8 mouse cellular contexts compared by ENCODE assay signal in the genomic region with DNA sequence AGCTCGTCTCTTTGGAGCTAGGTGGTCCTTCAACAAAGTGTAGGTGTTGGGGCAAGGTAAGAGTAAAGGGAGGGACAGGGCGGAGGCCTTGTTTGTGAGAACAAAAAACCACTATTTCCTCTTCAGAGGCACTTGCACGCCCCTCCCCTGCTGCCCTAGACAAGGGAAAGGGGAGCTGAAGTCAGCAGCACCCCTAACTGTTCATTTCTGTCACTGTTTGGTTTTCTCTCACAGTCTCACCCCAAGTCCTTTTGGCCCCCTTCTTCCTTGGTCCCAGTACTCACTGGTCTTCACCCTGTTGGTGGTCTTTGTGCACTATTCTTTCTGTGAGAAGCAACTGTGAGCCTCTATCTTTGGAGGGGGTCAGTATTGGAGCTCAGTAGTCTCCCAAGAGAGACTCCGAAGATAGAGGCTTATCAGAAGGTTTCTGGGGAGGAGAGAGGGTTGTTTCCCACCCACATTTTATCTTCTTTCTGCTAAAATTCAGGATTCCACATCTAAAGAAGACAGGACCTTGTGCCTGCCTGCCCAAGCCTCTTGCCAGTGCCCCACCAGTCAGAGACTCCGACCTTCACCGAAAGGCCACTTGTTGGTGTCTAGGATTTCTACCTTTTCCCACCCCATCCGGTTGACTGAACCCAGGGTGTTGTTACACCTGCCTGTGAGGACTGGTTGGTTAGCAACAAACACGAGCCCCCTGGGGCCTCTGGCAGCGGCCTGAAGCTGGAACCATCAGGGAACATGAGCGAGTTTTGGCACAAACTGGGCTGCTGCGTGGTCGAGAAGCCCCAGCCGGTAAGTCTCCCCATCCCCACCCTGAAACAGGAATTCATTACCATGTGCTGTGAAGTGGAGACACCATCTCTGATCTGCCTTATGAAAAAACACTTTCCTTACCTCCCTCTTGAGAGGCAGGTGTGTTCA. TPM values are rescaled to one million over a fixed set of nuclear protein-coding genes. Genes with fewer than 3 reads are reported as not detected.
DNase-seq lines count a peak whose midpoint lies in the region; ATAC-seq and TF ChIP-seq lines count a peak whose summit lies in the region.

Gene Mllt11, minus strand, starts transcription at position 874 of the 924 bp plus-strand sequence.

- WGBS in embryonic facial prominence, embryonic 13.5 days: 72% methylated on average over 13 of the region's 13 CpGs
- WGBS in hindbrain, postnatal 0 days: 43% methylated on average over 13 of the region's 13 CpGs
- 87% methylated on average over 13 of the region's 13 CpGs for WGBS in limb, embryonic 10.5 days
- 81% methylated on average over 13 of the region's 13 CpGs for WGBS in midbrain, embryonic 11.5 days

- ATAC-seq in embryonic facial prominence, embryonic 13.5 days (ENCODE audit: insufficient number of reproducible peaks, insufficient read depth, low FRiP score, low TSS enrichment, low read depth): no peak
- ATAC-seq in hindbrain, postnatal 0 days: no peak
- ATAC-seq in midbrain, embryonic 11.5 days (ENCODE audit: low FRiP score): no peak

- peak within 1 kb of the TSS; percentile 97 for H3K27ac ChIP-seq in embryonic facial prominence, embryonic 13.5 days
- H3K27ac ChIP-seq in hindbrain, postnatal 0 days: peak within 1 kb of the TSS; percentile 93
- H3K27ac ChIP-seq in limb, embryonic 10.5 days: peak within 1 kb of the TSS; percentile 96
- H3K27ac ChIP-seq in midbrain, embryonic 11.5 days (ENCODE audit: low read depth, low read length): peak within 1 kb of the TSS; percentile 79; the same call in 1 of the 2 replicates

- peaks cover 37% of the 10 kb centered on the region for H3K4me1 ChIP-seq in embryonic facial prominence, embryonic 13.5 days
- H3K4me1 ChIP-seq in hindbrain, postnatal 0 days (ENCODE audit: insufficient read depth, low read length): peaks cover 20% of the 10 kb centered on the region
- H3K4me1 ChIP-seq in limb, embryonic 10.5 days: peaks cover 53% of the 10 kb centered on the region
- H3K4me1 ChIP-seq in midbrain, embryonic 11.5 days (ENCODE audit: control insufficient read depth, insufficient read depth, low read length): peaks cover 21% of the 10 kb centered on the region

- TF ChIP-seq CTCF in hindbrain, postnatal 0 days (IDR thresholded peaks at IDR 0.05; ENCODE audit: low read depth): no peak

- H3K9ac ChIP-seq in embryonic facial prominence, embryonic 13.5 days: peak within 1 kb of the TSS; percentile 95
- 0 out of 2 replicates have a peak within 1 kb of the TSS, but pooled peaks have one; percentile 21 for H3K9ac ChIP-seq in hindbrain, postnatal 0 days (replicated peaks; ENCODE audit: low read length)
- H3K9ac ChIP-seq in midbrain, embryonic 11.5 days (ENCODE audit: low read length): peak within 1 kb of the TSS; percentile 80; the same call in 1 of the 2 replicates

- H3K36me3 ChIP-seq in embryonic facial prominence, embryonic 13.5 days: peaks cover 52% of the 10 kb centered on the region
- H3K36me3 ChIP-seq in hindbrain, postnatal 0 days (ENCODE audit: insufficient read depth, low read length): peaks cover 48% of the 10 kb centered on the region
- peaks cover 60% of the 10 kb centered on the region for H3K36me3 ChIP-seq in limb, embryonic 10.5 days
- H3K36me3 ChIP-seq in midbrain, embryonic 11.5 days (ENCODE audit: control insufficient read depth, insufficient read depth, low read length): peaks cover 36% of the 10 kb centered on the region

- H3K27me3 ChIP-seq in embryonic facial prominence, embryonic 13.5 days: no peaks in the 10 kb centered on the region
- H3K27me3 ChIP-seq in hindbrain, postnatal 0 days (ENCODE audit: insufficient read depth, low read length): no peaks in the 10 kb centered on the region
- no peaks in the 10 kb centered on the region for H3K27me3 ChIP-seq in limb, embryonic 10.5 days (ENCODE audit: low read depth, poor library complexity, severe bottlenecking)
- H3K27me3 ChIP-seq in midbrain, embryonic 11.5 days (ENCODE audit: control insufficient read depth, insufficient read depth, low read length): no peaks in the 10 kb centered on the region

- peak within 1 kb of the TSS; percentile 88 for H3K4me2 ChIP-seq in embryonic facial prominence, embryonic 13.5 days
- H3K4me2 ChIP-seq in hindbrain, postnatal 0 days (ENCODE audit: low read depth, low read length): peak within 1 kb of the TSS; percentile 91
- peak within 1 kb of the TSS; percentile 96 for H3K4me2 ChIP-seq in midbrain, embryonic 11.5 days

- no peaks in the 10 kb centered on the region for H3K9me3 ChIP-seq in embryonic facial prominence, embryonic 13.5 days
- H3K9me3 ChIP-seq in hindbrain, postnatal 0 days (ENCODE audit: low read length): no peaks in the 10 kb centered on the region
- no peaks in the 10 kb centered on the region for H3K9me3 ChIP-seq in limb, embryonic 10.5 days (replicated peaks)
- no peaks in the 10 kb centered on the region for H3K9me3 ChIP-seq in midbrain, embryonic 11.5 days (ENCODE audit: control insufficient read depth, low read length)

- DNase-seq in layer of hippocampus, adult 18-20 months (ENCODE audit: low spot score in 2 of 2): no peak
- no peak for DNase-seq in layer of hippocampus, adult 9-10 months (ENCODE audit: low spot score)
- DNase-seq in hindbrain, postnatal 0 days (ENCODE audit: low spot score): no peak
- DNase-seq in limb, embryonic 10.5 days (ENCODE audit: low spot score): no peak
- DNase-seq in midbrain, embryonic 11.5 days (ENCODE audit: low spot score, missing footprints): no peak
- peak; percentile 55 to 60 for DNase-seq in thymus, postnatal 10 days (ENCODE audit: low spot score in 2 of 2)
- no peak for DNase-seq in adipocyte (ENCODE audit: low spot score)

- peak within 1 kb of the TSS; percentile 82 for H3K4me3 ChIP-seq in embryonic facial prominence, embryonic 13.5 days
- H3K4me3 ChIP-seq in hindbrain, postnatal 0 days (ENCODE audit: low read length): no peak within 1 kb of the TSS
- H3K4me3 ChIP-seq in limb, embryonic 10.5 days: peak within 1 kb of the TSS; percentile 96; the same call in 1 of the 2 replicates
- H3K4me3 ChIP-seq in midbrain, embryonic 11.5 days (ENCODE audit: low read depth, low read length): peak within 1 kb of the TSS; percentile 72; the same call in 1 of the 2 replicates

RNA-seq across cellular contexts. Expression of gene Mllt11, which starts in this region (rescaled TPM):
- 100 to 1,000 TPM; 263 to 266 TPM for total RNA-seq in layer of hippocampus, adult 18-20 months (2021)
- polyA plus RNA-seq in embryonic facial prominence, embryonic 13.5 days (2015; fragmentation: Nextera tagmentation; extraction: Ambion mirVana): 18.8 and 20.3 TPM in 2 replicates
- total RNA-seq in hindbrain, postnatal 0 days (2014; rRNA removed): 347 and 357 TPM in 2 replicates
- polyA plus RNA-seq in hindbrain, postnatal 0 days (2015; fragmentation: Nextera tagmentation; extraction: Ambion mirVana): 446 and 473 TPM in 2 replicates
- 12.0 and 12.3 TPM in 2 replicates for polyA plus RNA-seq in limb, embryonic 10.5 days (2016; fragmentation: Nextera tagmentation; extraction: Ambion mirVana)
- 124 and 144 TPM in 2 replicates for polyA plus RNA-seq in midbrain, embryonic 11.5 days (2014; fragmentation: Nextera tagmentation; extraction: Ambion mirVana)

Comparison
In these comparisons a context has a peak if more than half of its experiments do, and no peak if none do; other contexts are left out.
1. DNase-seq: peak in thymus, postnatal 10 days (2 of 2); none in layer of hippocampus, adult 18-20 months (0 of 2), layer of hippocampus, adult 9-10 months (single experiment), hindbrain, postnatal 0 days (single experiment), limb, embryonic 10.5 days (single experiment), midbrain, embryonic 11.5 days (single experiment) and adipocyte (single experiment).
2. H3K9ac ChIP-seq: peak in every context shown above with its lines; median percentile 95 in embryonic facial prominence, embryonic 13.5 days; 80 in midbrain, embryonic 11.5 days; 21 in hindbrain, postnatal 0 days.
3. Peak in every context shown above with its lines, with median percentiles within 50 percentile points of each other: H3K27ac ChIP-seq and H3K4me2 ChIP-seq.